Mouse (Mus musculus): ENCODE results near the gene Pfn1. TPM values are rescaled to one million over a fixed set of nuclear protein-coding genes. Genes with fewer than 3 reads are reported as not detected.

Gene Pfn1
- total RNA-seq, 2 experiments from 2014 or later: 869 to 1,907 TPM

DNA sequence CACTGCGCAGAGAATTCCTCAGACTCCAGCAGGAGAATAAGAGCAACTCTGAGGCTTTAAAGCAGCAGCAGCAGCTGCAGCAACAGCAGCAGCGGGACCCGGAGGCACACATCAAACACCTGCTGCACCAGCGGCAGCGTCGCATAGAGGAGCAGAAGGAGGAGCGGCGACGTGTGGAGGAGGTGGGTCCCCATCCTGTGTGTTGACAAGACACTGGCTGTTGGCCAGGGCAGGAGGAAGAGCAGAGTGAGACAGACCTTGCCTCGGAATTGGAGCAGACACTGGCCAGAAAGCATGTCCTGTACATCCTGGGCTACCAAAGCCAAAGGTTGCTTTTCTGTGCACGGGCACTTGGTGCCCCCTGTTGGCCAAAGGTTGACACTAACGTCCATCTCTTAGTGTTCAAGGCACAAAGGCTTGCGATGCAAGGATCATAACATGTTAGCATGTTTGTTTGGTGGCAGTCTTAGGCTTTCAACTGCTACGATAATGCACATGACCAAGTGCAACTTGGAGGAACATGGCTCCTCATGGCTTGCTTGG, 49.3 kb downstream of the Pfn1 start:
- peak; percentile 78 for ATAC-seq (ENCODE audit: poor library complexity, severe bottlenecking)

Other genes with a start within 250 kb of the Pfn1 start
- gene Pelp1, start 244.6 kb downstream of the Pfn1 start, total RNA-seq (2015): 12.1 and 13.2 TPM in 2 replicates
- gene Pelp1, start 244.6 kb downstream of the Pfn1 start, total RNA-seq (2017): 5.8 and 7.4 TPM in 2 replicates
- gene Arrb2, start 222.0 kb downstream of the Pfn1 start, total RNA-seq (2015): 140 and 157 TPM in 2 replicates
- 125 and 141 TPM in 2 replicates for gene Arrb2, start 222.0 kb downstream of the Pfn1 start, total RNA-seq (2017)
- 42.2 and 64.0 TPM in 2 replicates for gene Med11, start 202.7 kb downstream of the Pfn1 start, total RNA-seq (2015)
- gene Med11, start 202.7 kb downstream of the Pfn1 start, total RNA-seq (2017): 47.8 and 55.3 TPM in 2 replicates
- gene Zmynd15, start 195.2 kb downstream of the Pfn1 start, total RNA-seq (2015): 0.13 TPM in 1 of 2 replicates, not detected in the other
- gene Zmynd15, start 195.2 kb downstream of the Pfn1 start, total RNA-seq (2017): 0.04 TPM in 1 of 2 replicates, not detected in the other
- 0.84 and 1.9 TPM in 2 replicates for gene Cxcl16, start 194.7 kb downstream of the Pfn1 start, total RNA-seq (2015)
- gene Cxcl16, start 194.7 kb downstream of the Pfn1 start, total RNA-seq (2017): 1.2 and 1.7 TPM in 2 replicates
- gene Tm4sf5, start 149.4 kb downstream of the Pfn1 start, total RNA-seq (2015): not detected in 2 replicates
- gene Tm4sf5, start 149.4 kb downstream of the Pfn1 start, total RNA-seq (2017): not detected in 2 replicates
- gene Vmo1, start 140.0 kb downstream of the Pfn1 start, total RNA-seq (2015): not detected in 2 replicates
- gene Vmo1, start 140.0 kb downstream of the Pfn1 start, total RNA-seq (2017): not detected in 2 replicates
- not detected in 2 replicates for gene Gltpd2, start 135.4 kb downstream of the Pfn1 start, total RNA-seq (2015)
- gene Gltpd2, start 135.4 kb downstream of the Pfn1 start, total RNA-seq (2017): not detected in 2 replicates
- 112 and 144 TPM in 2 replicates for gene Psmb6, start 129.3 kb downstream of the Pfn1 start, total RNA-seq (2015)
- 182 and 211 TPM in 2 replicates for gene Psmb6, start 129.3 kb downstream of the Pfn1 start, total RNA-seq (2017)
- gene Gm40193, start 121.7 kb downstream of the Pfn1 start, total RNA-seq (2015): not detected in 2 replicates
- gene Gm40193, start 121.7 kb downstream of the Pfn1 start, total RNA-seq (2017): not detected in 2 replicates
- 6.3 and 6.5 TPM in 2 replicates for gene Pld2, start 114.6 kb downstream of the Pfn1 start, total RNA-seq (2015)
- gene Pld2, start 114.6 kb downstream of the Pfn1 start, total RNA-seq (2017): 7.3 and 11.1 TPM in 2 replicates
- 20.6 and 21.3 TPM in 2 replicates for gene Mink1, start 91.8 kb downstream of the Pfn1 start, total RNA-seq (2015)
- 12.7 and 17.5 TPM in 2 replicates for gene Mink1, start 91.8 kb downstream of the Pfn1 start, total RNA-seq (2017)
- gene 4930544D05Rik, start 38.8 kb downstream of the Pfn1 start, total RNA-seq (2015): not detected in 2 replicates
- gene 4930544D05Rik, start 38.8 kb downstream of the Pfn1 start, total RNA-seq (2017): not detected in 2 replicates
- 0.36 TPM in 1 of 2 replicates, not detected in the other for gene Chrne, start 35.4 kb downstream of the Pfn1 start, total RNA-seq (2015)
- gene Chrne, start 35.4 kb downstream of the Pfn1 start, total RNA-seq (2017): 0.41 and 1.2 TPM in 2 replicates
- gene Gp1ba, start 15.5 kb downstream of the Pfn1 start, total RNA-seq (2015): 0.20 and 0.23 TPM in 2 replicates
- gene Gp1ba, start 15.5 kb downstream of the Pfn1 start, total RNA-seq (2017): 0.04 TPM in 1 of 2 replicates, not detected in the other
- gene Rnf167, start 7.4 kb downstream of the Pfn1 start, total RNA-seq (2015): 75.6 and 82.1 TPM in 2 replicates
- gene Rnf167, start 7.4 kb downstream of the Pfn1 start, total RNA-seq (2017): 57.4 and 60.0 TPM in 2 replicates
- 78.9 and 93.0 TPM in 2 replicates for gene Slc25a11, start 7.2 kb downstream of the Pfn1 start, total RNA-seq (2015)
- 63.4 and 66.1 TPM in 2 replicates for gene Slc25a11, start 7.2 kb downstream of the Pfn1 start, total RNA-seq (2017)
- 6.3 and 7.8 TPM in 2 replicates for gene Eno3, start 2.6 kb upstream of the Pfn1 start, total RNA-seq (2015)
- 5.9 and 8.2 TPM in 2 replicates for gene Eno3, start 2.6 kb upstream of the Pfn1 start, total RNA-seq (2017)
- gene Spag7, start 14.8 kb upstream of the Pfn1 start, total RNA-seq (2015): 78.5 and 83.3 TPM in 2 replicates
- gene Spag7, start 14.8 kb upstream of the Pfn1 start, total RNA-seq (2017): 67.0 and 83.5 TPM in 2 replicates
- gene Camta2, start 33.5 kb upstream of the Pfn1 start, total RNA-seq (2015): 24.5 and 27.0 TPM in 2 replicates
- 6.4 and 12.5 TPM in 2 replicates for gene Camta2, start 33.5 kb upstream of the Pfn1 start, total RNA-seq (2017)
- not detected in 2 replicates for gene Inca1, start 45.5 kb upstream of the Pfn1 start, total RNA-seq (2015)
- gene Inca1, start 45.5 kb upstream of the Pfn1 start, total RNA-seq (2017): 0.57 TPM in 1 of 2 replicates, not detected in the other
- gene Kif1c, start 45.9 kb upstream of the Pfn1 start, total RNA-seq (2015): 6.7 and 7.7 TPM in 2 replicates
- gene Kif1c, start 45.9 kb upstream of the Pfn1 start, total RNA-seq (2017): 17.4 and 21.6 TPM in 2 replicates
- gene Zfp3, start 109.6 kb upstream of the Pfn1 start, total RNA-seq (2015): 1.9 and 4.8 TPM in 2 replicates
- gene Zfp3, start 109.6 kb upstream of the Pfn1 start, total RNA-seq (2017): 2.1 and 2.8 TPM in 2 replicates
- 0.65 and 2.3 TPM in 2 replicates for gene Scimp, start 157.9 kb upstream of the Pfn1 start, total RNA-seq (2015)
- gene Scimp, start 157.9 kb upstream of the Pfn1 start, total RNA-seq (2017): 2.6 and 3.3 TPM in 2 replicates
- gene Rabep1, start 190.1 kb upstream of the Pfn1 start, total RNA-seq (2015): 18.6 and 18.9 TPM in 2 replicates
- gene Rabep1, start 190.1 kb upstream of the Pfn1 start, total RNA-seq (2017): 47.8 and 55.9 TPM in 2 replicates

All from megakaryocyte, adult 5-6 weeks (primary cell).